Mouse (Mus musculus) neural tube, embryonic 12.5 days (tissue): ENCODE data around the gene Flad1. TPM values are rescaled to one million over a fixed set of nuclear protein-coding genes. Genes with fewer than 3 reads are reported as not detected.
"Not testable (repeated sequence)": the region's sequence is repeated elsewhere in the genome, so short reads cannot be mapped to it uniquely, and the experiment has no call there.

Source experiments
- ATAC-seq: fragments of 200-750 bp; cut with Nextera tagmentation; 2 replicates; pipeline ENCODE4 v1.8.0; 2017; ENCODE audit warnings: low read depth, mild to moderate bottlenecking, moderate TSS enrichment, moderate library complexity; ENCODE audit not compliant: low FRiP score
- H3K27ac ChIP-seq: fragments of 300-500 bp; sonication (generic); 2 replicates; pipeline ENCODE4 v1.5.1; 2016
- H3K27me3 ChIP-seq: fragments of 300-500 bp; sonication (generic); replicated peaks from 2 replicates; pipeline ENCODE4 v1.6.1; 2016; ENCODE audit warnings: mild to moderate bottlenecking
- H3K36me3 ChIP-seq: fragments of 300-500 bp; sonication (generic); 2 replicates; pipeline ENCODE4 v1.6.1; 2016; ENCODE audit warnings: mild to moderate bottlenecking
- H3K4me1 ChIP-seq: fragments of 300-500 bp; sonication (generic); 2 replicates; pipeline ENCODE4 v1.6.1; 2016
- H3K4me2 ChIP-seq: fragments of 300-500 bp; sonication (generic); replicated peaks from 2 replicates; pipeline ENCODE4 v1.6.1; 2016; ENCODE audit warnings: mild to moderate bottlenecking
- H3K4me3 ChIP-seq: fragments of 300-500 bp; sonication (generic); 2 replicates; pipeline ENCODE4 v1.5.1; 2016
- H3K9ac ChIP-seq: fragments of 300-500 bp; sonication (generic); 2 replicates; pipeline ENCODE4 v1.6.1; 2016; ENCODE audit warnings: mild to moderate bottlenecking
- H3K9me3 ChIP-seq: fragments of 300-500 bp; sonication (generic); 2 replicates; pipeline ENCODE4 v1.6.1; 2016; ENCODE audit warnings: mild to moderate bottlenecking
- WGBS: fragments of 180-500 bp; shearing (Covaris S2); methylation state at CpG from one replicate; pipeline ENCODE4 v1.1.7; 2016; 5-methylcytosine and 5-hydroxymethylcytosine counted together
- polyA plus RNA-seq: library from polyadenylated mRNA; unstranded; fragments of >200 nt; fragmentation: Nextera tagmentation; extraction: Ambion mirVana; gene quantifications from 2 replicates; pipeline ENCODE4 v1.2.1, GENCODE M21; 2016

The Flad1 gene
- polyA plus RNA-seq, 1 experiment from 2014 or later: 33.4 TPM

DNA sequence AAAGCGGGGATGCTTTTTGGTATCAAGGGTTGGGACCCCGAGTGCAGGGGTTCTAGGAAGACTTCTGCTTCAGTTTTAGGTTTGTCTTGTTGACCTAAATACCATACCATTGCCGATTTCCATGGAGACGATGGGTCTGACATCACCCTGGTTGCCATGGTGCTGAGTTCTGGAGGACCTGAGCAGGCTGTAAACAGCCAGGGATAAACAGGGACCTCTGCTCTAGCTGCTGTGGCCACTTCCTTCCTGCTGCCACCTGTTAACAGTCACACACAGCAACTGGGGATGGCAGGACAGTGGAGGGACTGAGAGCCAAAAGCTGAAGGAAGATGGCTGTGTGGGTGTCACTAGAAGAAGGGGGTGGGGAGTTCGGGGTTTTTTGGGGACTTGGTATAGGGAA, 25.6 kb upstream of the Flad1 start:
- WGBS: 24% methylated on average over 5 of the region's 5 CpGs
- no peak overlapping the region for H3K27ac ChIP-seq
- peaks cover 29% of the 10 kb centered on the region for H3K36me3 ChIP-seq
- peak overlapping the region; percentile 56 for H3K4me2 ChIP-seq
- H3K9ac ChIP-seq: peak overlapping the region; percentile 26; the same call in 1 of the 2 replicates
- peaks cover 17% of the 10 kb centered on the region; the same call in 1 of the 2 replicates for H3K4me1 ChIP-seq
- H3K4me3 ChIP-seq: peak overlapping the region; percentile 29; the same call in 1 of the 2 replicates
- no peak for ATAC-seq
- no peaks in the 10 kb centered on the region for H3K9me3 ChIP-seq
- no peaks in the 10 kb centered on the region for H3K27me3 ChIP-seq

DNA sequence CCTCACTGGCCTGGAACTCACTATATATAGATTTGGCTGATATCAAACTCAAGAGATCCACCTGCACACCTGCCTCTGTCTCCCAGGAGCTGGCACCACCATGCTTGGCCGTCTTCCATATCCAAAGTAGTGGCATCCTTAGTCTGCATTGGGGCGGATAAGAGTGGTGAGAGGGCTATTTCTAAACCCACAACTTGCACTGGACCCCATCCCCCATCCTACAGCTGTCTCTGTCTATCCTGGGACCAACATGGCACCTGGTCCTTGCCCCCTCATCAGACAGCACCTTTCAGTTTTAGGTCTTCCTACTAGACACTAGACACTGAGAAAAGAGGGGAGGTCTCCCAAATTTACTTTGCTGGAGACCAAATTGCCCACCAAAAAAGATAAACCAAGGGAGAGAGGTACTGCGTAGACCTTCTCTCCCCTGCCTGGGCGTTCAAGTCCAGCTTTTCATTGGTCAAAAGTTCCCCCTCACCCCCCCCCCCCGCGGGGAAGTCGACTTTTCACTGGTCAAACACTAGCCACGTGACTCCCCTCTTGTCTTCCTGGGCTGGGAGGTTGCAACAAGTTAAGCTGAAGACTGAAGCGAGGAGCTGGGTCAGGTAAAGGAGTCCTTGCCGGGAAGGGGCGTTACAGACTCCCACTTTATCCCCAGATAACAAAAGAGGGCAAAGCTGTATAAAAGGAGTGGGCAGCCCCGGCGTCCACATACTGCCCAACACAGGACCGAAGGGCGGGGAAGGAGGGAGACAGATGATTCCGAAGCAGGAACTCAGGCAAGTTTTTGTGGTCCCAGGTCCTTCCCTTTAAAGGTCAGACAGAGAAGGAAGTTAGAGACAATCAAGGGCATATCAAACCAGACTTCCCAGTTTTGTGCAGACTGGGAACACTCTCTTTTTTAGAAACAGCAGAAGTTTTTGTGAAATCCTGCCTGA, 24.8 kb upstream of the Flad1 start, which contains the start of gene Pbxip1:
Gene Pbxip1, plus strand, starts transcription at position 531 of the 938 bp plus-strand sequence.
- H3K27ac ChIP-seq: no peak within 1 kb of the TSS
- peak; percentile 37; the same call in 1 of the 2 replicates for ATAC-seq
- H3K4me3 ChIP-seq: peak within 1 kb of the TSS; percentile 29
- H3K9ac ChIP-seq: peak within 1 kb of the TSS; percentile 26
- no peaks in the 10 kb centered on the region for H3K27me3 ChIP-seq
- peaks cover 31% of the 10 kb centered on the region for H3K36me3 ChIP-seq
- no peaks in the 10 kb centered on the region for H3K9me3 ChIP-seq
- peak within 1 kb of the TSS; percentile 56 for H3K4me2 ChIP-seq
- 5% methylated on average over 16 of the region's 16 CpGs for WGBS
- peaks cover 17% of the 10 kb centered on the region for H3K4me1 ChIP-seq

DNA sequence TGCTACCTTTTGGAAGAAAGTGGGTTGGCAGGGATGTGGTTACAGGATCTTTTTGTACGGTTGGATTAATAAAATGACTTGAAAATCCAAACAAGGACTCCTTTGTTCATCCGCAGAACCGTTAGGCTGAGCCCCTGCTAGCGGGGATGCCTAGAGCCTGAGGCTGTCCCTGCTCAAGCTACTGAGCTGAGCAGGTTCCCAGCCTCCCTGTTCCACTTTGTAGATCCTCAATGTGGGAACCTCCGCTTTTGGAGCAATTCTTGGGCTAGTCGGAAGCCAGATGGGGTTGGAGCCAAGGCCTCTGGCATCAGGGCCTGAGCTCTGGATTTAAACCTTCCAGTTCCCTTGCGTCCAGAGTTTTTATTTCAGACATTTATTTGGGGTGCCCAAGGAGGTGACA, 23.4 kb upstream of the Flad1 start:
- 72% methylated on average over 7 of the region's 7 CpGs for WGBS
- no peak for ATAC-seq
- Histone ChIP-seq H3K4me2 (no peak overlapping the region), H3K4me1 (peaks cover 28% of the 10 kb centered on the region), H3K9ac (no peak overlapping the region), H3K4me3 (no peak overlapping the region), H3K27ac (no peak overlapping the region), H3K36me3 (peaks cover 31% of the 10 kb centered on the region), H3K27me3 (no peaks in the 10 kb centered on the region), H3K9me3 (no peaks in the 10 kb centered on the region)

DNA sequence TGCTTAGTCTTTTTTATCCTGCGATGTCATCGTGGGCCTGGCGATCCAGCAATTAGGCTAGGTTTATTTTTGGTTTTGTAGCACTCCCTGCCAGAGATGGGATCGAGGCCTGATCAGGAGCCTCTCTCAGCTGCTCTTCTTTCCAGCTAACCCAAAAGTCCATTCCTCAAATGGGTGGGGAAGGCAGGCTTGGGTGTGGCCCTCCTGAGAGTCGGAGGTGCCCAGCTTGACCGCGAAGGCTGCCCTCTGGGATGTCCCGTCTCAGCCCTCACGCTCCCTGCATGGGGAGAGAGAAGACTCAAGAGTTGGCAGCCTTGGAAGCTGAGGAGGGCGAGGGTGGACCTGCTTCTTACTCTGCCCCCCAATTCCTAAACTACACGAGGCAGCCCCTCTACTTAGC, 22.9 kb upstream of the Flad1 start:
- peaks cover 28% of the 10 kb centered on the region for H3K4me1 ChIP-seq
- no peak overlapping the region for H3K4me3 ChIP-seq

DNA sequence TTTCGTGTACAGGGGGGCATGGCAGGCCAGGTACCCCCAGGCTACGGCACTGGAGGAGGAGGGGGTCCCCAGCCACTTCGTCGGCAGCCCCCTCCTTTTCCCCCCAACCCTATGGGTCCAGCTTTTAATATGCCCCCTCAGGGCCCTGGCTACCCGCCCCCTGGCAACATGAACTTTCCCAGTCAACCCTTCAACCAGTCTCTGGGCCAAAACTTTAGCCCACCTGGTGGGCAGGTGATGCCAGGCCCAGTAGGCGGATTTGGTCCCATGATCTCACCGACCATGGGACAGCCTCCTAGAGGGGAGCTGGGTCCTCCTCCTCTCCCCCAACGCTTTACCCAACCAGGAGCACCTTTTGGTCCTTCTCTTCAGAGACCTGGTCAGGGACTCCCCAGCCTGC, 20.9 kb upstream of the Flad1 start:
- no peak overlapping the region for H3K4me2 ChIP-seq
- H3K27ac ChIP-seq: no peak overlapping the region
- no peak overlapping the region for H3K4me3 ChIP-seq
- no peak overlapping the region for H3K9ac ChIP-seq
- 92% methylated on average over 8 of the region's 8 CpGs for WGBS
- H3K9me3 ChIP-seq: no peaks in the 10 kb centered on the region
- ATAC-seq: no peak
- no peaks in the 10 kb centered on the region for H3K27me3 ChIP-seq
- H3K4me1 ChIP-seq: peaks cover 28% of the 10 kb centered on the region
- H3K36me3 ChIP-seq: peaks cover 31% of the 10 kb centered on the region

More for the DNA sequence above, 22.9 kb upstream of the Flad1 start:
- H3K9me3 ChIP-seq: no peaks in the 10 kb centered on the region
- H3K27ac ChIP-seq: no peak overlapping the region
- WGBS: 83% methylated on average over 11 of the region's 11 CpGs
- peaks cover 31% of the 10 kb centered on the region for H3K36me3 ChIP-seq
- no peaks in the 10 kb centered on the region for H3K27me3 ChIP-seq
- no peak for ATAC-seq
- H3K9ac ChIP-seq: no peak overlapping the region
- no peak overlapping the region for H3K4me2 ChIP-seq

DNA sequence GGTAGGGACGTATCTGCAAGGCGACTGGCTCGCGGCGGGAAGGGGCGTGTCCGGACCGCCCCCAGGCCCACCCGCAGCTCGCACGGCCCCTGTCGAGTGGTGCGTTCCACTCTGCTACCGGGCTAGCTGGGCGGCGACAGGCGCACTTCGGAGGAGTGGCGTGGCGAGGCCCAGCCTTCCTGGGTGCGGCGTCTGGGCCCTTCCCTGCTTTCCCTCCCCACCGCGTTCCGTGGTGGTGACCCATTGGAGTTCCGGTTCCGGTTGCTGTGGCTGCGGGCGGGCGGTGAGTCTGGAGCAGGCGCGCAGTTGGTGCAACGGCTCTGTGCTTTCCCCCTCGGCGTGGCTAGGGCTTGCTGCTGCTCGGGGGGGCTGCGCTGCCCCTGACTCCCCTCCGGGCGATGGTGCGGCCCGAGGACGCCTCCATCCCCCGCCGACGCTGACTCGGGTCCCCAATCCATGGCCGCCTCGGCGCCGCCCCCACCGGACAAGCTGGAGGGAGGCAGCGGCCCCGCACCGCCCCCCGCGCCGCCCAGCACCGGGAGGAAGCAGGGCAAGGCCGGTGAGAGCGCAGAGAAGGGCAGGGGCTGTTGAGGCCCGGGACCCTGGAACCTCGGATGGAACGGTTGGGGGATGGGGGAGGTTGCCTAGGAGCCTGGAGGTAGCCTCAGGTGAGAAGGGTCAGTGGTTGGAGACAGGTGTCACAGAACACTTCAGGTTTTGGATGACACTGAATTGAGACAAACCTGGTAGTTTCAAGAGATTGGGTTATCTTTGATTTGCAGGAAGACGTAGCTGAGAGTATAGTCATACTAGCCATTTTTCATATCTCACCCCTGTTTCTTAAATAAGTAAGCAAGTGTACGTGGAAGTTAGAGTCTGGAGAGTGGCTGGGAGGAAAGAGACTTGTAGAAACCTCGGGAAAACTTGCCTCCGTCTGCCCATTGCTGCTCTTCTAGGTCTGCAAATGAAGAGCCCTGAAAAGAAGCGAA, 18.8 kb upstream of the Flad1 start, which contains the start of gene Pygo2:
Gene Pygo2, plus strand, starts transcription at position 44 of the 989 bp plus-strand sequence.
- Histone ChIP-seq H3K9me3 (no peaks in the 10 kb centered on the region), H3K4me1 (peaks cover 11% of the 10 kb centered on the region), H3K27ac (peak within 1 kb of the TSS; percentile 69), H3K27me3 (no peaks in the 10 kb centered on the region), H3K36me3 (peaks cover 46% of the 10 kb centered on the region), H3K4me2 (peak within 1 kb of the TSS; percentile 91), H3K9ac (peak within 1 kb of the TSS; percentile 95), H3K4me3 (peak within 1 kb of the TSS; percentile 99)
- 2% methylated on average over 67 of the region's 68 CpGs for WGBS
- peak; percentile 97 for ATAC-seq

DNA sequence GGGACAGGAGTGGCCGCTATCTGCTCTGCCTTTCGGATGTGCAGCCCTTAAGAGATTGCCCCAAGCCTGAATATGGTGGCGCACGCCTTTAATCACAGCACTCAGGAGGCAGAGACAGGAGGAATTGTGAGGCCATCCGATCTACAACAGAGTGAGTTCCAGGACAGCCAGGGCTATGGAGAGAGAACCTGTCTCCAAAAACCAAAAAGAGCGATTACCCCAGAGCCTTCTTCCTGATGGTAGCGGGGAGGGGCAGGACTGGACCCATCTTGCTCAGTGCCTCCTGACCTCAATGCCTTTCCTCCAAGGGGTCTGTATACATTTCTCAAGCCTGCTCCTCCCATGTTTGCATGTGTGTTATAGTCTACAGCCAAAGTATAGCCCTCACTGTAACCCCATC, 17.4 kb upstream of the Flad1 start:
- not testable (repeated sequence) for H3K27ac ChIP-seq, H3K4me2 ChIP-seq, H3K9ac ChIP-seq, ATAC-seq, H3K27me3 ChIP-seq, H3K4me3 ChIP-seq, H3K9me3 ChIP-seq
- H3K4me1 ChIP-seq: peaks cover 11% of the 10 kb centered on the region
- H3K36me3 ChIP-seq: peaks cover 46% of the 10 kb centered on the region
- 93% methylated on average over 7 of the region's 7 CpGs for WGBS

DNA sequence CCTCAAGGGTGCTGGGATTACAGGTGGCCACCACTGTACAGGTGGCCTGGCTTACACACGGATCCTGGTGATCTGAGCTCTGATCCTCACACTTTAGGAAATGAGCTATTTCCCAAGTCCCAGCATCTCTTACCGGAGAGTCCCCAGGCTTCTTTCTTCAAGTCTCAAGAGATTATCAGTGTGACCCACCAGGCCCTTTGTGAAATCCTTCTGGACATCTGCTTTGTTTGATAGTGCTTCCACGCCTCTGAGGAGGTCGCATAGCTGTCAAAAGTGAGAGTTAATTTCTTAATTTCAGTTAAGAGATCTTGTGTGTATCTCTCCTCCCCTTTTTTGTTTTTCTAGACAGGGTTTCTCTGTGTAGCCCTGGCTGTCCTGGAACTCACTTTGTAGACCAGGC, 14.2 kb upstream of the Flad1 start:
- Histone ChIP-seq H3K4me2 (no peak overlapping the region), H3K4me3 (no peak overlapping the region), H3K27ac (no peak overlapping the region), H3K9me3 (no peaks in the 10 kb centered on the region), H3K36me3 (peaks cover 29% of the 10 kb centered on the region), H3K9ac (no peak overlapping the region), H3K27me3 (no peaks in the 10 kb centered on the region), H3K4me1 (peaks cover 31% of the 10 kb centered on the region)
- WGBS: 88% methylated on average over 4 of the region's 4 CpGs
- no peak for ATAC-seq

DNA sequence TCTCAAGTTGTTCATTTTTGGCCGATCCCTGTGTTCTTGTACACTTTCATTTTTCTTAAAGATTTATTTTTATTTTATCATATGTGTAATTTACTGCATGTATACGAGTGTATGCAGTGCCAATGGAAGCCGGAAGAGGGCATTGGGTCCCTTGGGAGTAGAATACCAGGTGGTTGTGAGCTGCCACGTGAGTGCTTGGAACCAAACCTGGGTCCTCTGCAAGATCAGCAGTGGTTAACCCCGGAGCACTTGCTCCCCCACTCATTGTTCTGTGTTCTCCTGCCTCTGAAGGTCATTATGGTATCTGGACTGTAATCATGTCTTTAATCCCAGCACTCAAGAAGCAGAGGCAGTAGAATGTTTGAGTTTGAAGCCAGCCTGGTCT, 13.5 kb upstream of the Flad1 start:
- WGBS: 88% methylated on average over 5 of the region's 5 CpGs
- Histone ChIP-seq H3K9ac (no peak overlapping the region), H3K27me3 (no peaks in the 10 kb centered on the region), H3K4me3 (no peak overlapping the region), H3K9me3 (no peaks in the 10 kb centered on the region), H3K4me1 (peaks cover 30% of the 10 kb centered on the region), H3K4me2 (no peak overlapping the region), H3K36me3 (peaks cover 29% of the 10 kb centered on the region), H3K27ac (no peak overlapping the region)
- ATAC-seq: no peak

DNA sequence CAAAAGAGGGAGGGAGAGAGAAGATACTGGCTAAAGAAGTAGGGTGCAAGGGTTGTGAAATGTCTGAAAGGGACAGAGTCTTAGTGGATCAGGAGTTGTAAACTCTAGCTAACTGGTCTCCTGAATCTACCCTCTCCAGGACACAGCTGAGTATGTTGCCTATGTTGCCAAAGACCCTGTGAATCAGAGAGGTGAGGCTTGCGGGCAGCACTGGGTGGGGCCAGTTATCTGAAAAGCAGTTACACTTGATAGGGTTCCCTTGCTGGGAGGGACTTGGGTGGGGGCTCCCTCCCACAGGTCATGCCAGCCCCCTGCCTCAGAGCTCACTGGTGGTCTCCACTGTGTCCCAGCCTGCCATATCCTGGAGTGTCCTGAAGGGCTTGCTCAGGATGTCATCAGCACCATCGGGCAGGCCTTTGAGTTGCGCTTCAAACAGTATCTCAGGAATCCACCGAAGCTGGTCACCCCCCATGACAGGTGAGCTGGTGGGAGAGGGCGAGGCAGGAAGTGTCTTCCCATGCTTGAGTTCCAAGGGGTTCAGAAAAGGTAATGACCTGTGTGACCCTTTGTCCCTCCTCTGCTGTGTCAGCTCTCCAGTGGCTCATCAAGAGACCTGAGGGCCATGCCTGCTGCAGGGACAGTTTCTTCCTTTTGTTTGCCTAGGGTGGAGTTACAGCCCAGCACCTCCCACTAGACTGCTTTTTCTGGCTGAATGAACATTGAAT, 12.9 kb upstream of the Flad1 start:
- H3K9me3 ChIP-seq: no peaks in the 10 kb centered on the region
- peaks cover 29% of the 10 kb centered on the region for H3K36me3 ChIP-seq
- H3K4me1 ChIP-seq: peaks cover 35% of the 10 kb centered on the region
- H3K4me3 ChIP-seq: no peak overlapping the region
- no peak overlapping the region for H3K4me2 ChIP-seq
- H3K9ac ChIP-seq: no peak overlapping the region
- WGBS: 94% methylated on average over 5 of the region's 5 CpGs
- H3K27ac ChIP-seq: no peak overlapping the region
- H3K27me3 ChIP-seq: no peaks in the 10 kb centered on the region
- no peak for ATAC-seq

DNA sequence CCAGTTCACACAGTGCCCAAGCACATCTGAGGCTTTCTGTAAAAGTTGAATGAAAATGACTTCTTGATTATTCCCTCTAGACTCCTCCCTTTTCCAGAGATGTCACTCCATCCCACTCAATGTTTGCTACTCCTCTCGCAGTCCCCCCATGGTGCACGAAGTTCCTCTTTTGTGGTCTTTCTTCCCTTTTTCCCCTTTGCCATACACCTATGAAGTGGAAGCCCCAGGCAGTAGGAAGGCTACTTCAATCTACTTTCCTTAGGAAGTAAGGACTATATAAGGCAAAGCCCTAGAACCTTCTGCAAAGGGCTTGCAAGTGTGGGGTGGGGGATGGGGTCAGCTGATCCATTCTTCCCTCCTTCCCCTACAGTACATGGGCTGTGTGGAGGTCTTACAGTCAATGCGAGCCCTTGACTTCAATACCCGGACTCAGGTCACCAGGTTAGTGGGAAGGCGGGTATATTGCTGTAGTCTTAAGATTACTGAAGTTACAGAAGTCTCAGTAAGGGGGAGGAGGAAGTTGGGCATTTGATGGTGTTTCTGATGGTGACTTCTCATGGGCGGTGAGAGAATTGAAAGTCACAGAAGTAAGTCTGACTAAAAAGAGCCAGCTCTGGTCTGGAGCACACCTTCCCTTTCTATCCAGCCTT, 11.0 kb upstream of the Flad1 start:
- Histone ChIP-seq H3K4me1 (peaks cover 44% of the 10 kb centered on the region), H3K9me3 (no peaks in the 10 kb centered on the region), H3K9ac (no peak overlapping the region), H3K27me3 (no peaks in the 10 kb centered on the region), H3K36me3 (peaks cover 29% of the 10 kb centered on the region), H3K27ac (no peak overlapping the region), H3K4me3 (peak overlapping the region; percentile 36; the same call in 1 of the 2 replicates), H3K4me2 (peak overlapping the region; percentile 64)
- ATAC-seq: no peak
- WGBS: 74% methylated on average over 6 of the region's 6 CpGs
